Mouse (Mus musculus): ENCODE measurements around the gene Gm49361.

DNA sequence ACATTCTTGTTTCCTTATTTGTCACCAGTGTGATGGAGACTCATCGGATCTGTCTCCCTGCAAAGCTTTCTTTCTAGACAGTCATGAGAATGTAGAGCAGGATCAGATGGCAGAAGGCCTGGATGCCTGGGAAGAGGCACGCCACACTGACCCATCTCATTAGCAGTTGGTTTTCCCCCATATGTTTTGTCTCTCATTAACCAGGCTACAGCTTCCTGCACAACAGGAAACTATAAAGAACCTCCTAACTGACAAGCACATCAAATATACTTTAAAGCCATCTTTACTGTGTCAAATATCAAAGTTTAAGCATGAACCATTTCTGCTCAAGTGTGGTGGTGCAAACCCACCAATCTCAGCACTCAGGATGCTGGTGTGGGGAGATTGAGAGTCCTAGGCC is 3.6 kb upstream of the Gm49361 start:
- no peak for TF ChIP-seq EP300 (IDR thresholded peaks at IDR 0.05; ENCODE audit: low read depth)
- TF ChIP-seq CTCF (IDR thresholded peaks at IDR 0.05; ENCODE audit: low read depth): no peak
